Mouse (Mus musculus): ENCODE data around the gene A130010J15Rik.

DNA sequence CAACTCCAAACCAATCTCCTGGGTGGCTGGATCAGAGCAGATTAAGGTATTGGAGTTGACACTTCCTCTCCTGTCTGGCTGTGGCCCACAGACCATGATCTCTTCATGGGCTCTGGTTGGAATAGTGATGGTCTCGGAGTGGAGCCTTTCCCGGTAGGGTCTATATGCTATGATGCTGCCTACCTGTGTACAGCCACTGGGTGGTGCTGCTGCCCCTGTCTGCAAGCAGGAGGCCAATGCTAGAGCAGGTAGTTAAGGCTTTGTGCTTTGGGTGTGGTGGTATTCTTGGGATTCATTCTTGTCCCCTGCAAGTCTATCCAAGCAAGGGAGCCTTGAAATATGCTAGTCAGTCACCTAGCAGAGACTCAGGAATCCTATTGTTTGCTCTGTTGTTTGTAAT lies 40.3 kb downstream of the A130010J15Rik start:
- TF ChIP-seq CTCF (IDR thresholded peaks at IDR 0.05; ENCODE audit: low read depth) (peak; percentile 94), EP300 (IDR thresholded peaks at IDR 0.05; ENCODE audit: low read depth) (no peak)
